Mouse (Mus musculus) limb, embryonic 11.5 days (tissue): ENCODE measurements around the gene Chrna7. TPM values are rescaled to one million over a fixed set of nuclear protein-coding genes. Genes with fewer than 3 reads are reported as not detected.

Experiments used
- ATAC-seq: fragments of 200-750 bp; cut with Nextera tagmentation; 2 replicates; pipeline ENCODE4 v1.8.0; 2017; ENCODE audit warnings: low read depth; ENCODE audit not compliant: insufficient number of reproducible peaks, low FRiP score, low TSS enrichment
- DNase-seq: peaks from one replicate; pipeline ENCODE4 v3.0.0-alpha.2; 2015; ENCODE audit warnings: low spot score
- H3K27ac ChIP-seq: fragments of 300-500 bp; sonication (generic); replicated peaks from 2 replicates; pipeline ENCODE4 v1.5.1; 2014; ENCODE audit warnings: low read depth, mild to moderate bottlenecking, low read length
- H3K27me3 ChIP-seq: fragments of 300-500 bp; sonication (generic); 2 replicates; pipeline ENCODE4 v1.6.1; 2014; ENCODE audit warnings: mild to moderate bottlenecking, low read length, mixed read lengths; ENCODE audit not compliant: control insufficient read depth, insufficient read depth
- H3K36me3 ChIP-seq: fragments of 300-500 bp; sonication (generic); 2 replicates; pipeline ENCODE4 v1.6.1; 2014; ENCODE audit warnings: mild to moderate bottlenecking, low read length, moderate library complexity, mixed read lengths; ENCODE audit not compliant: control insufficient read depth, insufficient read depth
- H3K4me1 ChIP-seq: fragments of 300-500 bp; sonication (generic); 2 replicates; pipeline ENCODE4 v1.6.1; 2014; ENCODE audit warnings: low read length, mixed read lengths; ENCODE audit not compliant: control insufficient read depth, insufficient read depth
- H3K4me2 ChIP-seq: fragments of 300-500 bp; sonication (generic); 2 replicates; pipeline ENCODE4 v1.6.1; 2014; ENCODE audit warnings: low read depth, mild to moderate bottlenecking, moderate library complexity; ENCODE audit not compliant: severe bottlenecking
- H3K4me3 ChIP-seq: fragments of 300-500 bp; sonication (generic); 2 replicates; pipeline ENCODE4 v1.5.1; 2014; ENCODE audit warnings: low read depth, low read length
- H3K9ac ChIP-seq: fragments of 300-500 bp; sonication (generic); 2 replicates; pipeline ENCODE4 v1.6.1; 2014; ENCODE audit warnings: mild to moderate bottlenecking, low read length
- H3K9me3 ChIP-seq: fragments of 300-500 bp; sonication (generic); 2 replicates; pipeline ENCODE4 v1.6.1; 2016; ENCODE audit warnings: low read length; ENCODE audit not compliant: control insufficient read depth
- WGBS: fragments of 180-500 bp; shearing (Covaris S2); extraction: QIAGEN DNeasy Blood & Tissue Kit; methylation state at CpG from one replicate; pipeline ENCODE4 v1.1.7; 2014; 5-methylcytosine and 5-hydroxymethylcytosine counted together
- polyA plus RNA-seq: library from polyadenylated mRNA; unstranded; fragments of >200 nt; fragmentation: Nextera tagmentation; extraction: Ambion mirVana; gene quantifications from 2 replicates; pipeline ENCODE4 v1.2.1, GENCODE M21; 2014

The Chrna7 gene
- polyA plus RNA-seq, 1 experiment from 2014 or later, result 4.5 TPM

GRCm38 (mm10) chr7:63189647-63190534 lies 22.5 kb downstream of the Chrna7 start:
- no peaks in the 10 kb centered on the region for H3K36me3 ChIP-seq
- ATAC-seq, result no peak
- DNase-seq, result no peak
- H3K27me3 ChIP-seq, result no peaks in the 10 kb centered on the region
- H3K9me3 ChIP-seq, result no peaks in the 10 kb centered on the region
- no peak overlapping the region for H3K27ac ChIP-seq
- 91% methylated on average over 13 of the region's 13 CpGs for WGBS
- H3K4me2 ChIP-seq, result no peak overlapping the region
- no peak overlapping the region for H3K4me3 ChIP-seq
- H3K4me1 ChIP-seq, result no peaks in the 10 kb centered on the region
- H3K9ac ChIP-seq, result no peak overlapping the region

DNA sequence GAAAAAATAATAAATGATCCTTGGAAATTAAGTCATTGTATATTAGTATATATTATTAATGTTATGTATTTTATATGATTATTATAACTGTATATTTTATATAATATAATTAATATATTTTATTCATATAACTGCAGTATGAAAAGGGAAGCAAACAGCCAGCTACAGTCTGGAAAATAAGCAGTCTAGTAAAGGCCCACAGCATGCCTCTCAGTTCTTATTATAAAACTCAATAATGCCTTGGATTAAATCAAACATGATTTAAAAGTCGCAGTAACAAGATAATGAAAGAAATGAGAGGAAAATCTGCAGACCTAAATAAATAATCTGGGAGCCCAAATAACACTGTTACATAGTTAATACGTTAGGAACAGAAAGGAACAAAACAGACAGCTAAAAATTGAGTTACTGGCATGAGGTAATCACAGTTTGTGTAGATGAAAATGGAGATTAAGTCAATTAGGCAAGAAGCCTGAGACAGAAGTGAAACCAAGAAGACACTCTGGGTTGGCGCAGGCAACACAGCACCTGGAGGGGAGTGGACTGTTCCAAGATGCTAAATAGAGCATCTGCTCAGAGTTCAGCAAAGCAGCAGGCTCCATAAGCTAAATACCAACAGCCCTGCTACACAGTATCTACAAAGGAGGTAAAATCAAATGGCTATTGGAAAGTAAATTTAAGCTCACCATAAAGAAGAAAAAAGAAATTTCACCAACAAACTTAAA lies 42.1 kb downstream of the Chrna7 start:
- 85% methylated on average over 3 of the region's 3 CpGs for WGBS
- Histone ChIP-seq H3K4me2 (no peak overlapping the region), H3K36me3 (no peaks in the 10 kb centered on the region), H3K4me1 (no peaks in the 10 kb centered on the region), H3K9ac (no peak overlapping the region), H3K27ac (no peak overlapping the region), H3K9me3 (no peaks in the 10 kb centered on the region), H3K4me3 (no peak overlapping the region), H3K27me3 (no peaks in the 10 kb centered on the region)
- no peak for ATAC-seq
- DNase-seq, result no peak

GRCm38 (mm10) chr7:63164617-63165016 lies 47.8 kb downstream of the Chrna7 start:
- 93% methylated on average over 3 of the region's 3 CpGs for WGBS
- ATAC-seq, result no peak
- no peak for DNase-seq
- no peaks in the 10 kb centered on the region for H3K9me3 ChIP-seq
- no peak overlapping the region for H3K9ac ChIP-seq
- H3K4me1 ChIP-seq, result no peaks in the 10 kb centered on the region
- H3K27me3 ChIP-seq, result no peaks in the 10 kb centered on the region
- H3K27ac ChIP-seq, result no peak overlapping the region
- H3K4me3 ChIP-seq, result no peak overlapping the region
- H3K36me3 ChIP-seq, result no peaks in the 10 kb centered on the region
- H3K4me2 ChIP-seq, result no peak overlapping the region

- no peak for DNase-seq
- Histone ChIP-seq H3K9ac (no peak overlapping the region), H3K36me3 (no peaks in the 10 kb centered on the region), H3K4me1 (no peaks in the 10 kb centered on the region), H3K9me3 (no peaks in the 10 kb centered on the region), H3K4me2 (no peak overlapping the region), H3K27ac (no peak overlapping the region), H3K4me3 (no peak overlapping the region), H3K27me3 (no peaks in the 10 kb centered on the region)
- no peak for ATAC-seq
- WGBS, result 55% methylated on average over 7 of the region's 7 CpGs
Observed at GRCm38 (mm10) chr7:63162272-63162864, 50.0 kb downstream of the Chrna7 start.

DNA sequence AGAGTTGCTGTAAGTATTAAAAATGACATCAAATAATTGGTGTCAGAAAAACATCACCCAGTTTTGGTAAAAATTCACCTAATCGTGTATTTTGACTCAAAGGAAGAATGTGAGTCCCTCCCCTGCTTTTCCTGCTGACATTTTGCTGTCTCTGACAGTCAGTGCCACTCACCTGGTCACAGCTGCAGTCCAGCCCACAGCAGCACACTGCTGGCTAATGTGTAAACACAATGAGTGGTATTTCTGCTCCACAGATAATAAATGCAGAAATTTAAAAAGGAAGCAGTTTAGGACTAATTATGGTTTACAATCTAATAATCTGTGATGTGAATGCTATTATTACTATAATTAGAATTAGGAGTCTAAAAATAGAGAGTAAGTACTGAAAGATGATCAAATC lies 59.1 kb downstream of the Chrna7 start:
- no peak for ATAC-seq
- no peaks in the 10 kb centered on the region for H3K4me1 ChIP-seq
- no peaks in the 10 kb centered on the region for H3K36me3 ChIP-seq
- H3K9me3 ChIP-seq, result no peaks in the 10 kb centered on the region
- DNase-seq, result no peak
- WGBS, result 64% methylated on average over 1 of the region's 1 CpGs
- H3K9ac ChIP-seq, result no peak overlapping the region
- no peak overlapping the region for H3K4me2 ChIP-seq
- no peaks in the 10 kb centered on the region for H3K27me3 ChIP-seq
- no peak overlapping the region for H3K4me3 ChIP-seq
- H3K27ac ChIP-seq, result no peak overlapping the region

- H3K4me1 ChIP-seq, result no peaks in the 10 kb centered on the region
- ATAC-seq, result no peak
- no peak overlapping the region for H3K27ac ChIP-seq
- DNase-seq, result no peak
- no peak overlapping the region for H3K9ac ChIP-seq
- H3K9me3 ChIP-seq, result no peaks in the 10 kb centered on the region
- H3K4me2 ChIP-seq, result no peak overlapping the region
- no peaks in the 10 kb centered on the region for H3K36me3 ChIP-seq
- WGBS, result 84% methylated on average over 3 of the region's 3 CpGs
- H3K27me3 ChIP-seq, result no peaks in the 10 kb centered on the region
- no peak overlapping the region for H3K4me3 ChIP-seq
Observed at GRCm38 (mm10) chr7:63148740-63149139, 63.6 kb downstream of the Chrna7 start.

DNA sequence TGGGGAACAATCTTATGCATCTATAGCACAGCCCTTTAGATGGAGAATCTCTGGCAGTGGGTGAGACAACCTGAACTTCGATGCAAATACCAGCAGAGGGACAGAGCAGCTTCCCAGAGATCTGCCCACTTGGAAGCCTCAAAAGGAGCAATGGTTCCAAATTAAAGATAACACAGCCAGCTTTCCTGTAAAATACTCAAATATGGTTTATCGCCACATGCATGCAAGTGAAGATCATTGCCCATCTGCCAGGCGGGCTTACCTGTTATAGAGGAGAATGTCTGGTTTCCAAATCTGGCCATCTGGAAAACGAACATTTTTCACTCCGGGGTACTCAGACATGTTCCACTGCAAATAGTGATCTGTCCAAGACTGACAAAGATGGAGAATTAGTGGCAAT lies 64.0 kb downstream of the Chrna7 start:
- Histone ChIP-seq H3K9me3 (no peaks in the 10 kb centered on the region), H3K4me1 (no peaks in the 10 kb centered on the region), H3K4me3 (no peak overlapping the region), H3K27ac (no peak overlapping the region), H3K27me3 (no peaks in the 10 kb centered on the region), H3K36me3 (no peaks in the 10 kb centered on the region), H3K4me2 (no peak overlapping the region), H3K9ac (no peak overlapping the region)
- DNase-seq (no peak), ATAC-seq (no peak)
- 85% methylated on average over 5 of the region's 5 CpGs for WGBS

- DNase-seq (no peak), ATAC-seq (no peak)
- 66% methylated on average over 2 of the region's 2 CpGs for WGBS
- Histone ChIP-seq H3K4me3 (no peak overlapping the region), H3K4me1 (no peaks in the 10 kb centered on the region), H3K9ac (no peak overlapping the region), H3K9me3 (no peaks in the 10 kb centered on the region), H3K27ac (no peak overlapping the region), H3K27me3 (no peaks in the 10 kb centered on the region), H3K36me3 (no peaks in the 10 kb centered on the region), H3K4me2 (no peak overlapping the region)
Observed at GRCm38 (mm10) chr7:63122547-63122946, 89.8 kb downstream of the Chrna7 start.
